Mouse (Mus musculus) mesoderm, embryonic 11.5 days (tissue): Measurements from ENCODE around the gene Fgfr2.

ENCODE experiments used
- DNase-seq: peaks from one replicate; pipeline ENCODE4 v3.0.0-alpha.2; 2012; ENCODE audit warnings: low read depth, low spot score

Gene Fgfr2

DNA sequence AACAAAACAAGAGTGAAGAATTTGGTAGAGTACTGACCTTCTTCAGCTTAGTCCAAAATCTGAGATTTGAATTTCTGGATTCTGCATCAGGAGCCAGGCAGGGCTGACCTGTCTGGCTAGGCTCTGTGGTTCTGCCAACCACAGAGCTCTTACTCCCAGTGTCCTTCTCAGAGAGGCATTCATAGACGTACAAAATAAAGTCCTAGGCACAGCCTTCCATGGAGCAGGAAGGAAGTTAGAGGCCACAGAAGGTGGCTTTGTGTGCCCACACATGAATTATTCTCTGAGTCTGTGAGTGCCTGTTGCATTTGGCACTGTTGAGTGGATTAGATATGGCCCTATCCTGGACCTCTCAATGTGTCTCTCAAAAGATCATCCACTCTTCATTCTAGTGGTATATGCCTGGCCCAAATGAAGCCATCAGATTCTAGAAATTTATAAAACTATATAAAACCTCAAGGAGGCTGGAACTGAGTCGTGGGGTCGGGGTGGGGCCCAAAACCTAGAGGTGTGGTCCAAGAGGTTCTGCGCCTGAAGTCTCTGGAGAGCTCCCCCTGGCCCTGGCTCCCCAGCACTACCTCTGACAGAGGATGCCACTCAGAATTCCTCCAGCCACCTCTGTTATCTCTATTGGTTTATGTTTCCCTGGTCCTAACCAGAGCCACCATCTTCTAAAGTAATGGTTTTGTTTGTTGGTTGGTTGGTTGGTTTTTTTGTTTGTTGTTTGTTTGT is 234.5 kb downstream of the Fgfr2 start:
- no peak for DNase-seq

- no peak for DNase-seq
These were observed 235.1 kb downstream of the Fgfr2 start for GRCm38 (mm10) chr7:132888052-132888451.

DNA sequence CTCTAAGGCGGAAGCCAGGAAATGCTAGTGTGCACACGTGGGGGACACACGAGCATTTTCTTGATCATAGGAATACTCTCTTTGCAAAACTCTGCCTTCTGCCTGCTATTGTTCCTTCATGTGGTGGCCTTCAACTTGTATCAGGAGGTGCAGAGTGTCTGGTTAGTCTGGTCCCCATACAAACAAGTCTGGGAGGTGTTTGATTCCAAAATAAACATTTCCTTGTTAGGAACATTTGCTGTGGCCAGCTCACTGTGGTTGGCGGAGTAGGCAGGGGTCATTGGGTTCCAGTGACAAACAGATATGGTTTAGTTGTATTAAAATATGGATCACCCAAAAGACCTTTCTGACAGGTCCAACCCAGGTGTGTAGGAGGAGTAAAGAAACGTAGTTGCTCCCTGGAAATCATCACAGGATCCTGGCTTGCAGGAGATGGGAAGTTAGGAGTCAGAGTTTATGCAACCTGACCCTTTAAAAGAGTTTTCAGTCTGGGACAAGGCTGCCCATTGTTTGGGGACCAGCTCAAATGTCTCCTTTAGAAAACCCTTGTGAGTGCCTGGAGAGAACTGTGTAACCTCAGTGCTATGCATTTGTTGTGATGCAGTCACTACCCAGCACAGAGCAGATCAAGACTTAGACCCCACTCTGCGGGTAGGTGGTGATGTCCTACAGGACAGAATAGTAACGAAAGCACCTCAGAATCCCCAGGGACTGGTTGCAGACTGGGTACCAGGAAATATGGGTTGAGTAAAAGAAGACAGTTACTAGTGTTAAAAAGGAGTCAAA is 235.9 kb downstream of the Fgfr2 start:
- peak; percentile 9 for DNase-seq

DNA sequence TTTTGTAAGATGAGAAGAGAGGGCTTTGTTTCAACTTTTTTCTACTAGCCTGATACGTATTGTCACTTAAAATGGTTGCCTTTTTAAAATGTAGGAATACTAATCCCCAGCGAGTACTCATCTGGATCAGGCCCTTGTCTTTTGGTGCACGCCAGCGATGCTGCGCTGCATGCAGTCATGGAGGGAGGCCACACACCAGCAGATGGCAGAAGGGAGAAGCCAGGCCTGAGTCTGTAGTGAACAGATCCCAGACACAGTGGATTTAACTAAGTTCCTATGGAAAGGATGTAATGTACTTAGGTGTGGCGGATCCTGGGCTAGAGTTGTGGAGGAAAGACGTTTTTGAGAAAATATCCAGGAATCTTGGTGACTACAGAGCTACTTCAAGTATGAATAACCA is 239.1 kb downstream of the Fgfr2 start:
- no peak for DNase-seq

DNA sequence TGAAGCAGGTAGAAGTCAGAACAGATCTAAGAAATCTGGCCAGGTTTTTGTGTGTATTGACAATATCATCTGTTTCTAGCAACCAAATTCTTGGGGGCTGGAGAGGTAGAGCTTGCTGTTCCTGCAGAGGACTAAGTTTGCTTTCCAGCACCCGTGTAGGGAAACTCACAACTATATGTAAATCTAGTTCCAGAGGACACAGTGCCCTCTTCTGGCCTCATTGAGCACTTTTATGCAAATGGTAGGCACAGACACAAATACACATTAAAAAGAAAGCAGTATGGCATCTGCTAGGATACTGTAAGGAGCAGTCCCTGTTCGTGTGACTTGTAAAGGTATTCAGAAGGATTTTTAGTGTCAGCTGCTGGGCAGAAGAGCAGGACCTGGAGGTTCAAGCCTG is 240.8 kb downstream of the Fgfr2 start:
- DNase-seq = no peak

- DNase-seq = no peak
These were observed 242.9 kb downstream of the Fgfr2 start for GRCm38 (mm10) chr7:132880276-132880675.

- DNase-seq = no peak
These were observed 247.6 kb downstream of the Fgfr2 start for GRCm38 (mm10) chr7:132875391-132876086.

DNA sequence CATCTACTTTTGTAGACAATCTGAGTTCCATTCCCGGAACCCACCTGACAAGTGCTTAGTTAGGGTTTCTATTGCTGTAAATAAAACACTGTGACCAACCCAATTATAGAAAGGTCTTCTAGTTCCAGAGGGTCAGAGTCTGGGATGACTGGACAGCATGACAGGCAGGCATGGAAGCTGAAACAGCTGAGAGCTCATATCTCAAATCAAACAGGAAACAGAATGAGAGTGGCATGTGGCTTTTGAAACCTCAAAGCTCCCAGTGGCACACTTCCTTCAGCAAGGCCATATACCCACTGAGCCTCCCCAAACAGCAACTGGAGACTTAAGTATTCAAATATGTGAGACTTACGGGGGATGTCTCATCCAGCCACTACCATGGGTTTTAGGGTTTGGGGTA is 250.1 kb downstream of the Fgfr2 start:
- no peak for DNase-seq

- DNase-seq = no peak
These were observed 256.8 kb downstream of the Fgfr2 start for GRCm38 (mm10) chr7:132866316-132866715.

DNA sequence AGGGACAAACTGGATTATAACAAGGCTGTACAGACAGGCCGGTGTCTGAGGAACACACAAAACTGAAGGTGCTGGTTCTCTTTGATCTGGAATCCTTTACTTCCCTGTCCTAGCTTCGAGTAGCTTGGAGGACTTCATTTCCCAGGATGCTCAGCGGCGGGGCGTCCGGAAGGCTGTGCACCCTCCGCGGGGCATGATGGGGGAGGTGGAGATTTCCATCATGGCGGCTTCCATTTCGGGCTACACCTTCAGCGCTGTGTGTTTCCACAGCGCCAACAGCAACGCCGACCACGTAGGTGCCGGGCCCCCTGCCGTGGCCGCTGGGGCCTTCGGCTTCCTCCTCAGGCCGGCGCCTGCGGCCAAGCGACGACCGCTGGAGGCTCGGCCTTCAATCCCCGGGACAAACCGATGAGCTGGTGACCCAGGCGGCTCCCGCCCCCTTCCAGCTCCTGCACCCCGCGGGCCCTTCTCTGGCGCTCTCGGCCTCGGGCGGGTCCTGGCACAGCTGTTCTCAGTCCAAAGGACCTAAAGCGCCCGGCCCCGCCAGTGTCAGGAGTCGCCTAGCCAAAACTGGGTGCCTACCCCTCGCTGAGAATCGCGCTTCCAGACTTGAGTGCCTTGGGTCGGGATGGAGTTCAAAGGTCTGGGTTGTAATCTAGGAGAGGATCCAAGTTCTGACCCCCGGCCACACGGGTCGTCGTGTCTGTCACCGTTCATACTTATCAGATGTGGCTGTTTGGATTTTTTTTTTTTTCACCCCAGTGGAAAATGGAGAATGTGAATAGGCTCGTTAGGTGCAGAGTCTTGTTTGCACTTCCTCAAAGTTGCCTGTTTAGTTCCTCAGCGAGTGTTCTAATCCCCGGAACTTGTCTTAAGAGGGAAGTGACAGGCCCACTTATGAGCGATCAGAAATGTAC is 263.9 kb downstream of the Fgfr2 start, which contains the start of gene Abraxas2:
Gene Abraxas2 (plus strand): TSS at position 184 of the 917 bp plus-strand sequence.
- DNase-seq = peak; percentile 88

- no peak for DNase-seq
These were observed 265.0 kb downstream of the Fgfr2 start for GRCm38 (mm10) chr7:132858043-132858608.

DNA sequence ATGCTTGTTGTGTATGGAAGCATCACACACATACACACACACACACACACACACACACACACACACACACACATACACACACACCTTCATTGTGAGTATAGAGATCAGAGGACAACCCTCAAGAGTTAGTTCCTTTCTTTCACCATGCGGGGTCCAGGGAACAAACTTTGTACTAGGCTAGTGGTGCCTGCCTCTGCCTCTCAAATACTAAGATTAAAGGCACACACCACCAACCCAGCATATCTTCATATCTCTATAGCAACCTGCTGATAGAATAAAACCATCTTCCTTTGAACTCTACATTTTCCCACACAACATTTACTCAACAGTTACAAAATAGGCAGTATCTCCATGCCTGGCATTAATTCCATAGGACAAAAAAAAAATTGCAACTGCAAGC is 267.1 kb downstream of the Fgfr2 start:
- DNase-seq = no peak

- no peak for DNase-seq
These were observed 269.2 kb downstream of the Fgfr2 start for GRCm38 (mm10) chr7:132853946-132854345.

DNA sequence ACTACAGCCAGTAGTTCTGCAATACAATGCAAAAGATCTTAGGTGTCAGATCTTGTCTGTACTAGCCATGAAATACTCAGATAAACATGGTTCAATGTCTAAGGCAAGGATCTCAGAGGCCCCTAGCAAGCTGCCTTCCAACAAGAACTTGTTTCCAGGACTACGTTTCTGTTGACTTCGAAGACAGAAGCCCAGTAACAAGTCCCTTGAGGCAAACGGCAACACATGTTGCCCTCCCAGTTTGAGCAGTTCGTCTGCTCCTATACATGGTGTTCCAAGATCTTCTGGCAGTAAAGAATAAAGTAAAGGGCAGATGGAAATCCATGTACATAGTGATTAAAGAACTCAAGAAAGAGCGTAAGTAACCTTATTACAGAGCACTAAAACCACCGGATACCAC is 269.8 kb downstream of the Fgfr2 start:
- no peak for DNase-seq

GRCm38 (mm10) chr7:132852173-132852844 is 270.8 kb downstream of the Fgfr2 start, which contains the start of gene Eef1akmt2:
Gene Eef1akmt2 (minus strand): TSS chr7:132852673.
- DNase-seq = peak; percentile 89

- DNase-seq = no peak
These were observed 280.0 kb downstream of the Fgfr2 start for GRCm38 (mm10) chr7:132843152-132843551.

DNA sequence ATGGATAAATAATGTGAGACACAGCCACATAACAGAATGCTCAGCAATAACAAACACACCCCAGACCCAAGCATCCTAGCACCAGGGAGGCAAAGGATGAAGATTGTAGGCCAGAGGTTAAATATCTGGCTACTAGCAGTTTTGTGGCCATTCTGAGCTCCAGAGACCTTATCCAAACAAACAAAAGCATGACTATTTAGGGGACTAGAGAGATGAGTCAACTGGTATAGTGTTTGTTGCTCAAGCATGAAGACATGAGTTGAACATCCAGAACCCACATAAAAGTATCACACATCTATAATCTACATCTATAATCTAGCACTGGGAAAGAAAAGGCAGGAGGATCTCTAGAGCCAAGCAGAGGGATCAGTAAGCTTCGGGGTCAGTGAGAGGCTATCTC is 280.7 kb downstream of the Fgfr2 start:
- DNase-seq = no peak

- no peak for DNase-seq
These were observed 281.9 kb downstream of the Fgfr2 start for GRCm38 (mm10) chr7:132841287-132841686.

DNA sequence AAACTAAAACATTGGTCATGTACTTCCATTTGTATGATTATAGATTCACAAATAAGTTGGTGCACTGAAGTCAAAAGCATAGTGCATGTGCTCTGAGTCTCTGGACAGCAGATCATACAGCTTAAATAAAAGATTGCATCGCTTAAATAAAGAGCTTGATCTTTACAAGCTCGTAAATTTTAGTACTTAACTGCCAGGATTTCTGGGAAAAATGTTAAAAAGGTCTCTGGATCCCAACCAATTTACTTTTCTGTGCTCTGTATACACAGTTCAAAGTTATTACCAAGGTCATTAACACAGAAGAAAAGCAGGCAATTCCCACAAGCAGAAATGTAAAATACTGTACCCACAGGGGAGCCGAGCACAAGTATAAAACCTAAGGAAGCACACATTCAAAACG is 292.2 kb downstream of the Fgfr2 start:
- no peak for DNase-seq

DNA sequence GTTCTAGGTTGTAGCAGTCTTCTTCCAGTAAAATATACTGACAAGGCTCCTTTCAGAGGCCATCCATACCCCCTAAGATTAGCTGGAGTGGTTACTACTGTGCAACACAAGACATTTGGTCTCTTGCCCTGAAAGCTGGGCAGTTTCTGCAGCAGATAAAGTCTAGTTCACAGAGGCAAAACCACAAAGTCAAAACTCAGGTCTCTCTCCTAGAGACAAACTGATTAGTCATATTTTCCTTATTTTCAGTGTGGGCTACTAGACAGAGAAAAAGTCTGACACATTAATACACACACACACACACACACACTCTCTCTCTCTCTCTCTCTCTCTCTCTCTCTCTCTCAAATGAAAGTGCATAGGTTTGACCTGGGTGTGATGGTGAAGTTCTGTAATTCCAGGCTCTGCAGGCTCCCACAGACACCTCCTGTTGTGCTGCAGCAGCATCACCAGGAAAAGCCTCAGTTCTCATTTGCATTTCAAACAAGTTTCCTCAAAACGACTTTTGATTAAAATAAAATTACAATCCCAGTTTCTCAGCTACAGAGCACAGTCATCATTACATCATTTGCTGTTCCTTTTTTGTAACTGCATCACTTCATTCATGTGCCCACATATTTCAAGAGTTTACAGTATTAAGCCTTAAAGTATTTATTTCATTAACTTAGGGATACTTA is 298.7 kb downstream of the Fgfr2 start:
- DNase-seq = no peak
